Mouse (Mus musculus): ENCODE data around the gene Scyl2. TPM values are rescaled to one million over a fixed set of nuclear protein-coding genes. Genes with fewer than 3 reads are reported as not detected.
"Not testable (repeated sequence)": the region's sequence is repeated elsewhere in the genome, so short reads cannot be mapped to it uniquely, and the experiment has no call there.

Scyl2 gene
- polyA plus RNA-seq, 1 experiment from 2014 or later = 40.2 TPM

GRCm38 (mm10) chr10:89703042-89703441, 17.0 kb upstream of the Scyl2 start:
- ChIA-PET CTCF (interaction anchor here (1.3 kb wide), 1 partner anchor 41 kb away, joined by 4 read pairs; the partner anchor contains the start of gene Uhrf1bp1l), POLR2A (interaction anchor here (0.6 kb wide), 1 partner anchor 15 kb away, joined by 3 read pairs; no protein-coding TSS in a partner anchor)
- in situ Hi-C loops (cut with MboI; ENCODE audit: low pct_unique_long_range_greater_than_20kb) = no loop called here
- no peak for TF ChIP-seq CTCF (IDR thresholded peaks at IDR 0.05)
- ATAC-seq = no peak
- H3K27me3 ChIP-seq = no peaks in the 10 kb centered on the region
- no peak for DNase-seq (ENCODE audit: low read depth, low spot score)

GRCm38 (mm10) chr10:89697956-89698355, 11.9 kb upstream of the Scyl2 start:
- CTCF ChIA-PET = no interaction called here

GRCm38 (mm10) chr10:89696270-89696669, 10.2 kb upstream of the Scyl2 start:
- POLR2A ChIA-PET; ATAC-seq; H3K27me3 ChIP-seq; in situ Hi-C loops (cut with MboI; ENCODE audit: low pct_unique_long_range_greater_than_20kb); DNase-seq (ENCODE audit: low read depth, low spot score); CTCF ChIA-PET: not testable (repeated sequence)
- TF ChIP-seq CTCF (IDR thresholded peaks at IDR 0.05) = peak; percentile 18

More at GRCm38 (mm10) chr10:89697956-89698355, 11.9 kb upstream of the Scyl2 start:
- POLR2A ChIA-PET = no interaction called here
- in situ Hi-C loops (cut with MboI; ENCODE audit: low pct_unique_long_range_greater_than_20kb) = no loop called here
- DNase-seq (ENCODE audit: low read depth, low spot score) = no peak
- no peak for ATAC-seq
- no peaks in the 10 kb centered on the region for H3K27me3 ChIP-seq
- no peak for TF ChIP-seq CTCF (IDR thresholded peaks at IDR 0.05)

GRCm38 (mm10) chr10:89695194-89695911, 9.3 kb upstream of the Scyl2 start:
- ATAC-seq (no peak), DNase-seq (ENCODE audit: low read depth, low spot score) (no peak)
- CTCF ChIA-PET = no interaction called here
- TF ChIP-seq CTCF (IDR thresholded peaks at IDR 0.05) = no peak
- POLR2A ChIA-PET = interaction anchor here (0.6 kb wide), 1 partner anchor 10 kb away, joined by 4 read pairs; no protein-coding TSS in a partner anchor
- in situ Hi-C loops (cut with MboI; ENCODE audit: low pct_unique_long_range_greater_than_20kb) = no loop called here
- H3K27me3 ChIP-seq = no peaks in the 10 kb centered on the region

GRCm38 (mm10) chr10:89690021-89690420, 3.9 kb upstream of the Scyl2 start:
- ATAC-seq (no peak), DNase-seq (ENCODE audit: low read depth, low spot score) (no peak)
- ChIA-PET POLR2A (no interaction called here), CTCF (interaction anchor here (0.9 kb wide), 1 partner anchor 9 kb away, joined by 3 read pairs; no protein-coding TSS in a partner anchor)
- H3K27me3 ChIP-seq = no peaks in the 10 kb centered on the region
- in situ Hi-C loops (cut with MboI; ENCODE audit: low pct_unique_long_range_greater_than_20kb) = no loop called here
- no peak for TF ChIP-seq CTCF (IDR thresholded peaks at IDR 0.05)

- ATAC-seq (no peak), DNase-seq (ENCODE audit: low read depth, low spot score) (no peak)
- no peaks in the 10 kb centered on the region for H3K27me3 ChIP-seq
- no peak for TF ChIP-seq CTCF (IDR thresholded peaks at IDR 0.05)
- ChIA-PET CTCF (interaction anchor here (0.8 kb wide), 1 partner anchor 27 kb away, joined by 3 read pairs; no protein-coding TSS in a partner anchor), POLR2A (no interaction called here)
- in situ Hi-C loops (cut with MboI; ENCODE audit: low pct_unique_long_range_greater_than_20kb) = no loop called here
Measured at GRCm38 (mm10) chr10:89687455-89687854, 1.4 kb upstream of the Scyl2 start.

GRCm38 (mm10) chr10:89685391-89686138, 520 bp downstream of the Scyl2 start:
- in situ Hi-C loops (cut with MboI; ENCODE audit: low pct_unique_long_range_greater_than_20kb) = no loop called here
- ATAC-seq (peak; percentile 46), DNase-seq (ENCODE audit: low read depth, low spot score) (no peak)
- CTCF ChIA-PET = interaction anchor here (0.8 to 1.2 kb wide), 2 partner anchors 12 to 224 kb away, joined by 3 to 4 read pairs; no protein-coding TSS in a partner anchor
- POLR2A ChIA-PET = interaction anchor here (1.3 kb wide), 1 partner anchor 26 kb away, joined by 3 read pairs; no protein-coding TSS in a partner anchor
- TF ChIP-seq CTCF (IDR thresholded peaks at IDR 0.05) = no peak
- no peaks in the 10 kb centered on the region for H3K27me3 ChIP-seq

GRCm38 (mm10) chr10:89682961-89683360, 3.1 kb downstream of the Scyl2 start:
- ChIA-PET POLR2A (no interaction called here), CTCF (no interaction called here)
- in situ Hi-C loops (cut with MboI; ENCODE audit: low pct_unique_long_range_greater_than_20kb) = no loop called here

GRCm38 (mm10) chr10:89682157-89682556, 3.9 kb downstream of the Scyl2 start:
- H3K27me3 ChIP-seq = no peaks in the 10 kb centered on the region
- TF ChIP-seq CTCF (IDR thresholded peaks at IDR 0.05) = no peak
- POLR2A ChIA-PET = no interaction called here
- no peak for DNase-seq (ENCODE audit: low read depth, low spot score)
- CTCF ChIA-PET = no interaction called here
- ATAC-seq = no peak
- in situ Hi-C loops (cut with MboI; ENCODE audit: low pct_unique_long_range_greater_than_20kb) = no loop called here

More at GRCm38 (mm10) chr10:89682961-89683360, 3.1 kb downstream of the Scyl2 start:
- no peak for DNase-seq (ENCODE audit: low read depth, low spot score)
- no peak for ATAC-seq
- no peak for TF ChIP-seq CTCF (IDR thresholded peaks at IDR 0.05)
- no peaks in the 10 kb centered on the region for H3K27me3 ChIP-seq

- no peaks in the 10 kb centered on the region for H3K27me3 ChIP-seq
- ATAC-seq (no peak), DNase-seq (ENCODE audit: low read depth, low spot score) (no peak)
- in situ Hi-C loops (cut with MboI; ENCODE audit: low pct_unique_long_range_greater_than_20kb) = no loop called here
- ChIA-PET POLR2A (interaction anchor here (0.5 kb wide), 1 partner anchor 74 kb away, joined by 3 read pairs; no protein-coding TSS in a partner anchor), CTCF (no interaction called here)
- TF ChIP-seq CTCF (IDR thresholded peaks at IDR 0.05) = no peak
Measured at GRCm38 (mm10) chr10:89681706-89682105, 4.4 kb downstream of the Scyl2 start.

GRCm38 (mm10) chr10:89680517-89680916, 5.6 kb downstream of the Scyl2 start:
- DNase-seq (ENCODE audit: low read depth, low spot score) (no peak), ATAC-seq (no peak)
- TF ChIP-seq CTCF (IDR thresholded peaks at IDR 0.05) = no peak
- POLR2A ChIA-PET = no interaction called here
- in situ Hi-C loops (cut with MboI; ENCODE audit: low pct_unique_long_range_greater_than_20kb) = no loop called here
- H3K27me3 ChIP-seq = no peaks in the 10 kb centered on the region
- CTCF ChIA-PET = interaction anchor here (0.9 to 1.0 kb wide), 2 partner anchors 9 to 10 kb away, joined by 3 read pairs; no protein-coding TSS in a partner anchor

Measured in Patski (cell line).